Mouse (Mus musculus) large intestine, adult 2 months (tissue): ENCODE measurements around the gene Pdpk1. TPM values are rescaled to one million over a fixed set of nuclear protein-coding genes. Genes with fewer than 3 reads are reported as not detected.
"Not testable (repeated sequence)": the region's sequence is repeated elsewhere in the genome, so short reads cannot be mapped to it uniquely, and the experiment has no call there.

Experiments
- DNase-seq: peaks from one replicate; pipeline ENCODE4 v3.0.0-alpha.2; 2012; ENCODE audit warnings: low read depth, low spot score
- WGBS: fragments of 180-500 bp; shearing (Covaris S2); methylation state at CpG from one replicate; pipeline ENCODE4 v1.1.7; 2018; 5-methylcytosine and 5-hydroxymethylcytosine counted together
- polyA plus RNA-seq: library from polyadenylated mRNA; depleted of rRNA; stranded (reverse); fragments of >200 nt; gene quantifications from 2 replicates; pipeline ENCODE4 v1.2.3, GENCODE M21; 2012

The Pdpk1 gene
- polyA plus RNA-seq, 1 experiment: 9.4 TPM

DNA sequence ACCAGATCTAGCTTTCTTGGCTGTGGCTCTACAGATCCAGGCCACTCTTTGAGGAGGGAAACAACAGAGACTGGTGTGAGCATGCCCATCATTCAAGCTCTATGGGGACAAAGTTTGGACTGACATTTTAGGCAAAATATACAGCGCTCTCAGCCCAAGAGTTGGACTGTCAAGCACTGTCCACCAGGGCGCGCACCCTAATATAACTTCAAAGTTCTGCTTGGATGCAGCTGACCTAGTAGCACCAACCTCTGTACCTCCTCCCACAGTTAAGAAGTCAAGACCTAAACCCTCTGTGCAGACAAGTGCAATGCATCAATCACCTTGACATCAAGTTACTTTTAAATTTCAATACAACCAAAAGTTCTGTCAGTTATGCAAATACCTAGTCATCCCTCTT, 19.2 kb downstream of the Pdpk1 start:
- 92% methylated on average over 3 of the region's 3 CpGs for WGBS
- no peak for DNase-seq

DNA sequence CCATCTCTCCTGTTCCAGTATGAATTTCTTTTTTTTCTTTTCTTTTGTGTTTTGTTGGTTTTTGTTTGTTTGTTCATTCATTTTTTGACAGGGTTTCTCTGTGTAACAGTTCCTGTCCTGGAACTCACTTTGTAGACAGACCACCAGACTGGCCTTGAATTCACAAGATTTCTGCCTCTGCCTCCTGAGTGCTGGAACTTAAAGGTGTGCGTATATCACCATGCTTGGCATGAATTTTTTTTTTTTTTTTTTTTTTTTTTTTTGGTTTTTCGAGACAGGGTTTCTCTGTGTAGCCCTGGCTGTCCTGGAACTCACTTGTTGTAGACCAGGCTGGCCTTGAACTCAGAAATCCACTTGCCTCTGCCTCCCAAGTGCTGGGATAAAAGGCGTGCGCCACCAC, 21.5 kb downstream of the Pdpk1 start:
- not testable (repeated sequence) for DNase-seq
- WGBS: 77% methylated on average over 4 of the region's 4 CpGs

DNA sequence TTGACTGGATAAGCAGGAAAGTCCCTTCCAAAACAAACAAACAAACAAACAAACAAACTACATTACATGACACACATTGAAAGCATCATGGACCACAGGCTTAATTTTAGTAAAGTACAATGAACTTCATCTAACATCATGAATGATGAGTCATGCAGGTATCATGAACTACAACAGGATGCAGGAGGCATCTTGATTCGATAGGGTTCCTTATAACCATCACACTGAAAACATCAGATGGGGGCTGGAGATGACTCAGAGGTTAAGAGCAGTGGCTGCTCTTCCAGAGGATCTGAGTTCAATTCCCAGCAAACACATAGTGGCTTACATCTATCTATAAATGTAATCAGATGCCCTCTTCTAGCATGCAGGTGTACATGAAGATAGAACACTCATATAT, 23.1 kb downstream of the Pdpk1 start:
- WGBS: 46% methylated on average over 1 of the region's 1 CpGs
- no peak for DNase-seq

DNA sequence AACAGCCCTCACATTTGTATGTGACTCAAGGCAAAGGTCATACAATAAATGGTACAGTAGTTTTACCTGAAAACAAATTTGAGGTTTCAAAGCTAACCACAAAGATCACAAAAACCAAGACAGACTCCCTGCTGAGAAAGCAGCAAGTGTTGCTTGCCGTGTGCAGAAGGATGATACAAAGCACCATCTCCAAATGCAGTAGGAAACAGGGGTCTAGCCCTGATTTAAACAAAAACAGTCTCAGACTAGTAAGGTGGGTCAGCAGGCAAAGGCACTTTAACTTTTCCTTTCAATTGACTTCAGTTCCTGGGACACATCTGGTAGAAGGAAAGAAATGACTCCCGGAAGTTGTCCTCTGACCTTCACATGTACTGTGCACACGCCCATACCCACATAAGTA, 23.9 kb downstream of the Pdpk1 start:
- no peak for DNase-seq

DNA sequence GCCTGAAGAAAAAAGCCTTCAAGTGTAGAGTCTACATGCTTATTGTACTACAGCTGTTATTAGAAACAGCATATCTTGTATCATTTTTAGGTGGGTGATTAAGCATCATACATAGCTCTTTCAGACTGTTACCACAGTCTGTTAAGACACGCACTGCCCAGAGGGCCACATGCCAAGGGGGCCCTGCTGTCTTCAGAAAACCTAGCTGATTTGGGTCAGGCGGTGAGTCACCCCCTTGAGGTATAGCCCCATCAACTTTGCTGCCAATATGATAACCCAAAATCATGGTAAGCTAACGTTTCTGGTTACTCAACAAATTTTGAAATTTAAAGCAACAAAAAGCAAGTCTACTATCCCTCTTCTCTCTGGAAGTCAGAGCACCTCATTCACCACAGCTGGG, 31.3 kb downstream of the Pdpk1 start:
- no peak for DNase-seq

More for the DNA sequence above, 23.9 kb downstream of the Pdpk1 start:
- WGBS: 30% methylated on average over 3 of the region's 3 CpGs

DNA sequence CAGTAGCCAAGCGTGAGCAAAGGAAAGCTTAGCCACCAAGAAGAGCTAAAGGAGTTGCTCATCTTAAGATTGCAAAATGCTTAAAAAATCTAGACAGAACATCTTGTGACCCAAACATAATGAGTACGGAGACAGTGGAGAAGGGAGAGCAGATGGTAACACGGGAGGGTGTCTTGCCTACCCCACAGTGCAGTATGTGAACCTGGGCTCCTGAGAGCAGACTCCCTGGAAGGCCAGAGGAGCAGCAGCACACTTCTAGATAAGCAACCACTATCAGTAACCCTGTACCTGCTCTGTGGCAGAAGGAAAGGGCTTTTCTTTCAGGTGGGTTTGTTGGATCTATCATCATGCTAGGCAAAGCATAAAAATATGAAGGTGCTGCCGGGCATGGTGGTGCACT, 37.7 kb downstream of the Pdpk1 start:
- no peak for DNase-seq
- 79% methylated on average over 4 of the region's 4 CpGs for WGBS

More for the DNA sequence above, 31.3 kb downstream of the Pdpk1 start:
- WGBS: 72% methylated on average over 3 of the region's 3 CpGs

DNA sequence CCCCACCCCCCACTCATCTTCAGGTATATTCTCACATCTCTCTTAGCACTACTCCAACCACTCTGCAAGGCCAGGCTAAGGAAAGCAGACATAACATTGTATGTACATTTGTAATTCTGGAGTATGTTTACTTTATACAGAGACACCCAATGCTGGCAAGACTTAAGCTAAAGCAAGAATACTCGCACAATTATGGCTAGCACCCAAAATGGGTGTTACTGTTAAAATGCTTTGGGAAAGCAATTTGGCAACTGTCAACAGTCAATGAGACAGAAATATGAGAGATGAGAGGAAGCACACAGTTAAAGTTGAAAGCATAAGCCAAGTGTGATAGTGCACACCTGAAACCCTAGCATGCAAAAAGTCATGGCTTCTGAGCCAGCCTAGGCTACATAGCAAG, 39.5 kb downstream of the Pdpk1 start:
- 24% methylated on average over 1 of the region's 1 CpGs for WGBS
- no peak for DNase-seq

DNA sequence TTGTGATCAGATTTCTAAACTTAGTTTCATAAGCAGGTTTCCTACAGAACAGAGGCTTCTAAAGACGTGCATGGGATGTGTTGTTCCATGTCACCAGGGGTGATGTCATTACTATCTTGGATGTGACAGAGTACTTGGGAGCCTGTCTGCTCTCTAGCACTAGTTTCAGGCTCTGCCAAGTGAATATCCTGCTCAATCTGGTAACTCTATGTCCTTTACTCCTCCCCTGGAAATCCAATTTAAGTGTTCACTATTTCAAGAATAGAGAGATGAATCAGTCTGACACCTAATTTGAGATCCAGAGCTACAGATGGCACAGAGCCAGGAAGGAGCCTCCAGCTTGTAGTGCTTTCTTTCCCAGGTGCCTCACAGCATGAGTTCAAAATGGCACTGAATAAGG, 41.8 kb downstream of the Pdpk1 start:
- DNase-seq: no peak
- 68% methylated on average over 1 of the region's 1 CpGs for WGBS

DNA sequence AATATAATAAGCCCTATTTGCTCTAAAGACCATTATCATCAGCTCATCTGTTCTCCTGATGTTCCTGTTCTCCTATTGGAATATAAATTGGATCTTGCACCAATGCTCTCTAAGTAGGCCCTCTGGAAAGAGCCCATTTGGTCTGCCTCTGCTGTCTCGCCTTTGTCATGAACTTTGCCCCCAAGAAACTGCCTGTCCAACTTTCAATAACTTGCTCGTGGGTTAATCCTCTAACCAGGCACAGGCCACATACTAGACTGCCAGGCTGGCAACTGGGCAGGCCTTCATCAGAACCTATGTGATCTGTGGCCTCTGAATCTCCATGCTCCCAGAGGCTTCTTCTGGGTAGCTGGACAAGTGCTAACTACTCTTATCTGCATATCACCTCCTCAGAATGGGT, 45.6 kb downstream of the Pdpk1 start:
- 61% methylated on average over 2 of the region's 2 CpGs for WGBS

DNA sequence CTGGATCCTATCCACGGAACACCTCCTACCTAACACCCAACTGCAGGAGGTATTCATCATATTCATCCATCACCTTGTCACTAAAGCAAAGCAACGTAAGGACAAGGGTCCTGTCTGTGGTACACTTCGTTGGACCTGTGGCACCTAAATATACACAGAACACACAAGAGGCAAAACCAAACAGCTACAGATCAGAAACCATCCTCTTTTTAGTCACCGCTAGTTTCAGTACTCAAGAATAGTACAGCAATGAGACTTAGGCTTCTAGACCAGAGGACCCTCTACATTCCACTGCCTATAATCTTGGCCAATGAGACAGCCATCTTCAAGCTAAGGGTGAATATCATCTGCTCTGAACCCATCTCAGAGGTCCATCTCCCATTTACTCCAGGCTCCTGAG, 52.4 kb downstream of the Pdpk1 start:
- 97% methylated on average over 4 of the region's 4 CpGs for WGBS
- DNase-seq: no peak

More for the DNA sequence above, 45.6 kb downstream of the Pdpk1 start:
- DNase-seq: no peak

DNA sequence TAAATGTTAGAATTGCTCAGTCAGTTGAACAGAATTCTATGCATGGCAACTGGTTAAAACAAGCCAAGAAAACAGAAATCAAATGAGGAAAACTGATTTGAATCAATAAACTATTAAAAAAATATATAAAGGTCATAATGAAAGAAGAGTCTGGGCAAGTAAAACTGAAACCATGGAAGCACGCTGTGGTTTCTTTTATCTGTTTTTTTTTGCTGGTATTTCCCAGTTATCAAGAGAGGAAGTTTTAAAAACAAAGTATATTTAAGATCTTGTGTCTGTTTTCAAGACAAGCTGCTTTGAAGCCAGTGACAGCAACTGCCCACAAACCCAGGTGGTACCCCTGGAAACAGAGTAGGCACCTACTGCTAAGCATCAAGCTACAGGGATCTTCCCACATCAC, 60.1 kb downstream of the Pdpk1 start:
- WGBS: 93% methylated on average over 1 of the region's 1 CpGs
- DNase-seq: no peak

DNA sequence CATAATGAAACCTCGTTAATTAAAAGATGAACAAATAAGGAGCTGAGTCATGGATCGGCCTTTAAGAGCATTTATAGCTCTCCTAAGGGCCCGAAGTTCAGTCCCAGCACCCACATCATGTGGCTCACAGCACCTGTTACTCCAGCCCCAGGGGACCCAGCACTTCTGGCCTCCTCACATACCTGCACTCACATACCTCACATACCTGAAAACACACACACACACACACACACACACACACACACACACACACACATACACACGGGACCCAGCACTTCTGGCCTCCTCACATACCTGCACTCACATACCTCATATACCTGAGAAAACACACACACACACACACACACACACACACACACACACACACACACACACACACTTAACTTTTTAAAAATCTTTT, 64.3 kb downstream of the Pdpk1 start:
- 56% methylated on average over 4 of the region's 4 CpGs for WGBS

DNA sequence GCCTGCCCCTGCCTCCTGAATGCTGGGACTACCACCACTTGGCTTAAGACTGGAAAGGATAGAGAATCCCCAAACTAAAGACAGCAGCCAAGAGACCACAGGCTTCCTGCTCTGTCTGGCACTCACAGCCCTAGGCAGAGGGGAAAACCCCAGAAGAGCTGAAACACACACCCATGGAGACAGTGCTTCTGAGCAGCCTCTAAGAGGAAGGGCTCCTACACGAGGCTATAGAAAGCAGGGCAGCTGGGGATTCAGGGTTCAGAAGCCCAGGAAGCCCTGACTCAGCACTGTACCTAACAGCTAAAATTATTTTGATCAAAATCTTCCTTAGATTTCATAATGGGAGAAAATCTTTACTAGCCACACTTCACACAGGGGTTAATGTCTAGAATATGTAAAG, 66.1 kb downstream of the Pdpk1 start:
- WGBS: 40% methylated on average over 1 of the region's 1 CpGs
- no peak for DNase-seq

More for the DNA sequence above, 64.3 kb downstream of the Pdpk1 start:
- DNase-seq: not testable (repeated sequence)

DNA sequence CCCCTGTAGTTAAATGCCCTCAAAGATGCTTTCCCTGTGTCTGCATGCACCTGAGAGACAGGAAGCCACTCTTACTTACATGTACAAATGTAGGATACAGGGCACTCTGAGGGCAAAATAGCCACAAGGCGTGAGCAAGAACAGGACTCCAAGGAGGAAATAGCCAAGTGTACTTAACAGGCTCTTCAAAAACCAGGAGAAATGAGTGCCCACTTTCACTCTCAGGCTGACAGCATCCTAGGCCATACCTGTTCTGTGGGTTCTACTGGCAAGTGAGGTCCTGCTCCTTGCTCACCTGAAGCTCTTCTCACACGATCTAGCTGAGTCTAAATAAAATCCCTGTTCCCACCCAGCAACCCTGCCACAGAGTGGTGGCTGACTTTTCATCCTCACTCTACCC, 73.6 kb downstream of the Pdpk1 start:
- WGBS: 86% methylated on average over 2 of the region's 2 CpGs
- DNase-seq: no peak

DNA sequence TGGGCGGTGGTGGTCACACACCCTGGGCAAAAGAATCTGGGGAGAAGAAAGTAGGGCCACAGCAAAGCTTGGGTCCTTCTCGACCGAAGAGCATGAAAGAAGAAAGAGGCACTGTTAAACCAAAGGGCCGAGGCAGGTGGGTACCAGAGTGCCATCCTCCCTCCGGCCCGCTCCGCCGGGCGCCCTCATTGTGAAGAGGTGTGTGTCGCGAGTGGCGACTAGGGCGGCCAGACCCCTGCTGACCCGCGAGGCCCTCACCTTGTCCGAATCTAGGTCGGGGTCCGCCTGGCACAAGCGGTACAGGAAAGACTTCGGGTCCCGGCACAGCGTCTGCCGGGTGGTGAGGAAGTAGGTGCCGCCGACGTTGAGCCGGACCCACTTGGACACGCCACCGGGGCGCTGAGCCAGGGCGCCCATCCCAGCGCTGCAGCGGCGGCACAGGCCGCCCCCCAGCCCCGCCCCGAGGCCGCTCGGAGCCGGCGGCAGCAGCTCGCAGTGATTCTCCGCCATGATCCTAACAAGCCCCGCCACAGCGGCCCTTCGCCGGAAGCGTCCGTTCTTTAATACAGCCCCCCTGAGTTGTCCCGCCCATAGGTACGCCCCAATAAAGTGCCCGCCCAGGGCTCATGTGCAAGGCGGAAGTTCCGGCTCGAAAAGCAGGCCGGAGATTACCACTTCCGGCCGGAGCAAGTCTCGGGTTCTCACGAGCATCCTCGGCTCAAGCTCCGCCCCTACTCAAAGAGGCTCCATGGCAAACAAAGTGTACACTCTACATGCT, 77.6 kb downstream of the Pdpk1 start, which contains the start of gene Kctd5:
Gene Kctd5, minus strand, starts transcription at position 567 of the 778 bp plus-strand sequence.
- under 1% methylated on average over 62 of the region's 62 CpGs for WGBS

DNA sequence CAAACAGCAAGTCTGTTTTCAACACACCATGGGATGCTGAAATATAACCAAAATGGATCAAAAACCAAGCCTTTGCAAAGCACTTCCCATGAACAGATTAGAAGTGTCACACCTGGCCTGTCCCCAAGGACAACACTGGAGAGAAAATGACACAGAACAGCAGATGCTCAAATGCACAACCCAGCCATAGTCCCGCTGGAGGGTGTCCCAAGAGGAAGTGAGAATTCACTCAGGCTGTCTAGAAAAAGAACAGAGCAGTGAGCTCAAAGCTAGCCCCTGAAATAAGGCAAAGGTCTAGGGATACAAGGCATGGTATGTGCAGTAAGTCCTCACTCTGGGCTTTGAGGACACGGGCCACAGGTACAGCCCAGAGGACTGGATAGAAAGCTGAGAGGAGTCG, 81.2 kb downstream of the Pdpk1 start:
- WGBS: 60% methylated on average over 3 of the region's 3 CpGs
- DNase-seq: no peak

More for the DNA sequence above, 77.6 kb downstream of the Pdpk1 start, which contains the start of gene Kctd5:
- DNase-seq: peak; percentile 83

DNA sequence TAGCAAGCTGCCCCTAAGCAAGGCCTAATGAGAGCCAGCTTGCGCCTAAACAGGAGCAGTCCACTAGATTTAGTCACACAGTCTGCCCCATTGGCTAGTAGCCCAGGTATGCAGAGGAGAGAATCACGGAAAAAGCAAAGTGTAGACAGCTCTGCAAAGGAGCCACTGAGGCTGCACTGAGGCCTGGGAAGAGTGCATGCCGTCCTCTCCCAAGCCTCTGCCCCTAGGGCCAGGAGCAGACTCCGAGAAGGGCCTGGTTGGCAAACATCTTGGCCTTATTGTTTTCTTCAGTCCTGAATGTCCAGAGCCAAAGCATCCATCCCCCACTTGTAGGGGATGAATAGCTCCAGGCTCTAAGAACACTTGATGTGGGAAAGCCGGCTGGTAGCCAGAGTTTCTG, 82.5 kb downstream of the Pdpk1 start:
- whole genome bisulfite sequencing: 69% methylated on average over 5 of the region's 5 CpGs
- no peak for DNase-seq

DNA sequence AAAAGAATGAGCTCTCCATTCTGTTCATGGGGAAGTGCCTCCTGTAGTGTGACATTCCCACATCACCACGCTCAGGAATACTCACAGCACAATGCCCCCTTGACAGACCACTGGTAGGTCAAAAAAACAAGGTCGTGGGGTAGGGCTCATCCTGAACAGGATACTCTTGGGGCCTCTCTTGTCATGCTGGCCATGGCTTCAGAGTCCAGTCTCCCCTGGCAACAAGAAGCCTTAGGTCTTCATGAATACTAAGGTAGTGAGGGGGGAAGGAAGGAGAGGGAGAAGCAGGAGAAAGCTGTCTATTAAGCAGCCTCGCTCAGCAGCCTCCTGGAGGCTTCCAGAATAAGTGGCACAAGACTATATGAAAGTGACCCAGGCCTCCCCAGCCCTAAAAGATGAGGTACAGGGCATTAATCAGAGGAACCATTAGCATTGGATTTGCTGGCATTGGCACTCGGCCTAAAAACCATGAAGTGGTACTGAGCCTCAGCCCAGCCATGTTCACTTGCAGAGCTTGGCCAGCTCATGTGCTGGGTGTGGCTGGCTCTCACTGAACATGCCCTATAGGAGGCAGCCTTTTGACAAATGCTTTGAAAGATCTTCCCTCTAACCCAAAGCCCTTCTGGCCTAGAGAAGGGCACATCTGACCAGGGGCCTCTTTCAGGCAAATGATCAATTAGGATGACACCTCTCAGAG, 88.1 kb downstream of the Pdpk1 start:
- no peak for DNase-seq
- 84% methylated on average over 4 of the region's 4 CpGs for WGBS

DNA sequence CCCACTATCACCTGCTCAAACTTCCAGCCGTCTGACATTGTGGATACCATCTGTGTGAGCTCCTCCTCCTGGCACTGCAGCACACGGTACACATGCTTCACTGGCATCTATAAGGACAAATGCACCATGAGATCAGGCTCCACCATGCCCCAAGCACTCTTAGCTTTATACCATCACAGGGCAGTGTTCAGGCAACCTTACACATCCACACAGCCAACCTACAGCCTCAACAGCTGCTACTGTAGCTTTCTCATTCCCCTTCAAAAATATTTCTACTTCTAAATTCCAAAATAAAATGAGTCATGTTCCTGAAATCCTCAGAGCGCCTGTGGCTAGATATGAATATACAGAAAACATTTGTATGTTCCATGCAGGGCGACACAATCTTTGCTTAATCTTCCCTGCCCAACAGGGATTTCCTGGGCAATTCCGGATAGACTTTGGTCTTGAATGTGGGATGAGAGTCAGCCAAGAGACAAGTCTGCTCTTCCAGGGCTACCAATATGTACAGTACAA, 92.9 kb downstream of the Pdpk1 start:
- 87% methylated on average over 5 of the region's 5 CpGs for WGBS
- no peak for DNase-seq

DNA sequence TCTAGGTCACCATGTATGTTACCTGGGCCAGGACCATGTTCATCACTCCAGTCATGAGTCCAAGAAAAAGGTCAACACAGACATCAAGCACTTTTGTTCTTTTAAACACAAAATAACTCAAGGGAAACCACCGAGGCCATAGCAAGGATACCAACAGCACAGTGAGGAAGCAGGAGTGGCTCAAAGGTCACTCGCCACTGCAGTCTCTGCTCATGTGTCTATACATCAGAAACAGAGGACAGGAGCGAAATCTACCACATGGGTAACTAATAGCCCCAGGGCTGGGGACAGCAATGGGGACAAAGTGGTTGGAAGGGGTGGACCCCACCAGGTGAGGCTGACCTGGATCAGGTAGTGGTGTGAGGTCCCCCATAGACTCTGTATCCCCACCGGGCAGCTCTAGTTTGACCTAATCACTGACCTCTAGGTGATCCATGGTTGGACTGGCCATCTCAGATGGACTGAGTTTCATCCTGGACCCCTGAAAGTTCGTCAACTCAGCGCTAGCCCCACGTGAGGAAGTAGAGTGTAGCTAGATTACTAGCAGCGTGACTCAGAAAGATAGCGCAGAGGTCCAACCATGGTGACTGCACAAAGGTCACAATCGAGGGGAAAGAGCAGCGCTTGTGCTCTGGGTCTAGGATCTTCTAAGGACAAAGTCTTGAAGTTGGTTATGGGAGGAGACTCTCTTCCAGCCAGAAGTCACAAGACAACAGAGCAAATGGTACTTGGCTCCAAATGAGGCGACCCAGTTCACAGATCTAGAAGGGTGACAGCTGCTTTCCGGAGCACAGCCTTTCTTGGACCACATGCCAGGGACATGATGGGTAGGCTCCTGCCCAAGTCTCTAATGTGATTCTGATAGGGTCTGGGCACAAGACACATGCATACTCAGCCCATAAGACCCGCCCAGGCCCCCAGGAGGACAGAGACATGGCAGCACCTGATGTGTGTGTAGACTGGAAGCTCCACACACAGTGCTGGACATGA, 93.8 kb downstream of the Pdpk1 start:
- no peak for DNase-seq
- WGBS: 87% methylated on average over 14 of the region's 14 CpGs
